Mouse (Mus musculus): ENCODE measurements around the gene Rhof.

DNA sequence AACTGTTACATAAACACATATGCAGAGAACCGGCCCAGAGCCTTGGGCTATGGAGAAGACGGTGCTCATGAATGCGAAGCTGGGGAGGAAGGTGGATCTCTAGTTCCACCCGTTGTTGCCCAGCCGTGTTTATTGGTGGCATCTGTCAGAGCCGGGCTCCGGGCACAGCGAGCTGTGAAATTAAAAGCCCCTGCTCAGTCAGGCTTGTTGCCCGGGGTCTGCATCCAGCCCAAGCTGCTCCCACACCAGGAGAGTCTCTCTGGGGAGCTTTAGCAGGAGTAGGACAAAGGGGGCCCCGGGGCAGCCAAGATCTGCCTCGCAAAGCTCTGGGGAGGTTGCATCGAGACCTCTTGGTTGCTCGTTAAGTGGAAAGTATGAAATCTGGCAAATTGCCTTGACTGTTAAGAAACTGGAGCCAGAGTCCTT is 22.2 kb downstream of the Rhof start:
- TF ChIP-seq CTCF (IDR thresholded peaks at IDR 0.05; ENCODE audit: low read depth, low read length): no peak
- no peak for TF ChIP-seq POLR2A (IDR thresholded peaks at IDR 0.05; ENCODE audit: extremely low read depth, insufficient read depth, low read length)
